Comparison of ENCODE assay signal across 15 mouse cellular contexts in the genomic region with DNA sequence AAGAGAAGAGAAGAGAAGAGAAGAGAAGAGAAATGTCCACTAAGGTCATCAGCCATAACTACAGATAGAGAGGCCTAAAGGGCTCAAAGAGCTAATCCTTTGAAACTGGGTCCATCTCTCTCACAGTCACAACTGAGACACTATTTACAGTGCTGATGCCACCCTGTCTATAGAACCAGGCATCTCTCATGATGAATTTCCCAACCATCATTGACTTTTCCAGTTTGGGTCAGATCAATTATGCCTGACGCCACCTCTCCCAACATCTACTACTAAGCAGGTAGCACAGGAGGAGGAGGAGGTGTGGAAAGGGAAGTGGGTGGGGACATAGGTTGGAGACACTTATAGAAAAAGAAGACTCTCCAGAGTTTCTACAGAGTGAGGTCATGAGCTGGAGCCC. TPM values are rescaled to one million over a fixed set of nuclear protein-coding genes. Genes with fewer than 3 reads are reported as not detected.
DNase-seq lines count a peak whose midpoint lies in the region; ATAC-seq lines count a peak whose summit lies in the region.
"Had no signal": no experiment of that assay in that cellular context is flagged by ENCODE, and none has a peak within 500 bp of the region (broad histone marks: within the 10 kb centered on the region; RNA-seq: fewer than 3 reads in every experiment).

No protein-coding gene starts in this region.

- WGBS in heart, embryonic 15.5 days, result 90% methylated on average over 1 of the region's 1 CpGs
- WGBS in liver, embryonic 11.5 days, result 85% methylated on average over 1 of the region's 1 CpGs
- 67% methylated on average over 1 of the region's 1 CpGs for WGBS in macrophage (ENCODE audit: missing documents)

- no peak overlapping the region for H3K4me2 ChIP-seq in heart, embryonic 15.5 days
- H3K4me2 ChIP-seq in liver, embryonic 11.5 days, result no peak overlapping the region
- H3K4me2 ChIP-seq: embryonic facial prominence, embryonic 12.5 days; liver, embryonic 15.5 days had no signal

- no peak for DNase-seq in heart, postnatal 25 days (ENCODE audit: low spot score)
- DNase-seq in liver, embryonic 11.5 days (ENCODE audit: low spot score), result peak; percentile 8
- no peak for DNase-seq in liver
- DNase-seq in embryo, embryonic 9.5 days (ENCODE audit: extremely low spot score), result no peak
- DNase-seq in embryo, embryonic 11 days, result no peak
- DNase-seq: cerebellum, adult 8-10 months; right cerebral cortex, postnatal 25 days had no signal

- H3K9me3 ChIP-seq in heart, embryonic 15.5 days (replicated peaks), result no peaks in the 10 kb centered on the region
- H3K9me3 ChIP-seq in liver, embryonic 11.5 days (ENCODE audit: control insufficient read depth, low read length), result no peaks in the 10 kb centered on the region
- H3K9me3 ChIP-seq: embryonic facial prominence, embryonic 12.5 days; liver, embryonic 15.5 days; stomach, embryonic 15.5 days had no signal

- no peaks in the 10 kb centered on the region for H3K79me2 ChIP-seq in macrophage (ENCODE audit: inconsistent target)

- no peaks in the 10 kb centered on the region for H3K27me3 ChIP-seq in heart, embryonic 15.5 days
- no peaks in the 10 kb centered on the region for H3K27me3 ChIP-seq in liver, embryonic 11.5 days (replicated peaks; ENCODE audit: control insufficient read depth, insufficient read depth, low read length)
- H3K27me3 ChIP-seq: embryonic facial prominence, embryonic 12.5 days; stomach, embryonic 15.5 days had no signal

- ATAC-seq in heart, embryonic 15.5 days (replicated peaks; ENCODE audit: insufficient number of reproducible peaks, insufficient read depth, low FRiP score, low read depth), result no peak
- no peak for ATAC-seq in liver, embryonic 11.5 days (replicated peaks; ENCODE audit: low FRiP score)
- ATAC-seq: forebrain, embryonic 16.5 days; hindbrain, postnatal 0 days; midbrain, embryonic 16.5 days had no signal

- H3K4me3 ChIP-seq in heart, embryonic 15.5 days, result no peak overlapping the region
- H3K4me3 ChIP-seq in liver, embryonic 11.5 days (ENCODE audit: low read depth, low read length), result no peak overlapping the region
- no peak overlapping the region for H3K4me3 ChIP-seq in macrophage (ENCODE audit: inconsistent target)
- H3K4me3 ChIP-seq: embryonic facial prominence, embryonic 12.5 days; liver, embryonic 15.5 days; stomach, embryonic 15.5 days had no signal

- intact Hi-C loops in heart, postnatal 25 days (cut with DNase I), result loop anchor here (2.0 kb wide), 1 partner anchor 32 kb away; no protein-coding TSS in a partner anchor

- no peak overlapping the region for H3K9ac ChIP-seq in heart, embryonic 15.5 days
- no peak overlapping the region for H3K9ac ChIP-seq in liver, embryonic 11.5 days (ENCODE audit: low read depth, low read length)
- H3K9ac ChIP-seq: embryonic facial prominence, embryonic 12.5 days; liver, embryonic 15.5 days; stomach, embryonic 15.5 days had no signal

- no peaks in the 10 kb centered on the region for H3K36me3 ChIP-seq in heart, embryonic 15.5 days
- no peaks in the 10 kb centered on the region for H3K36me3 ChIP-seq in liver, embryonic 11.5 days (ENCODE audit: control insufficient read depth, insufficient read depth, low read length)
- no peaks in the 10 kb centered on the region for H3K36me3 ChIP-seq in macrophage (ENCODE audit: inconsistent target)
- H3K36me3 ChIP-seq: embryonic facial prominence, embryonic 12.5 days; liver, embryonic 15.5 days; stomach, embryonic 15.5 days had no signal

- H3K27ac ChIP-seq in heart, embryonic 15.5 days, result peak overlapping the region; percentile 73
- H3K27ac ChIP-seq in liver, embryonic 11.5 days (ENCODE audit: low read depth, low read length), result no peak overlapping the region
- peak overlapping the region; percentile 98 for H3K27ac ChIP-seq in macrophage
- H3K27ac ChIP-seq: embryonic facial prominence, embryonic 12.5 days; hindbrain, postnatal 0 days; liver, embryonic 15.5 days had no signal

- H3K4me1 ChIP-seq in heart, embryonic 15.5 days (replicated peaks), result peaks cover 23% of the 10 kb centered on the region
- H3K4me1 ChIP-seq in liver, embryonic 11.5 days (replicated peaks; ENCODE audit: control insufficient read depth, insufficient read depth, low read length), result no peaks in the 10 kb centered on the region

RNA-seq across cellular contexts. Expression of a gene that starts 34.6 kb away (rescaled TPM):
- 23.3 and 30.7 TPM in 2 replicates for polyA plus RNA-seq in heart, embryonic 15.5 days (2015; fragmentation: Nextera tagmentation; extraction: Ambion mirVana)
- 10 to 100 TPM; 13.8 to 15.0 TPM for total RNA-seq in heart, postnatal 25 days (2021)
- polyA plus RNA-seq in liver, embryonic 11.5 days (2014; fragmentation: Nextera tagmentation; extraction: Ambion mirVana), result 59.7 and 65.4 TPM in 2 replicates
- 100 to 1,000 TPM in 19 of 26 experiments, 10 to 100 TPM in 7; 51.9 to 414 (median 129) TPM for total RNA-seq in macrophage (2018; cell fraction: chromatin; rRNA removed)
- 100 to 1,000 TPM in 19 of 26 experiments, 10 to 100 TPM in 7; 63.8 to 293 (median 134) TPM for total RNA-seq in macrophage (2018; cell fraction: cytosol; rRNA removed)
- total RNA-seq in macrophage (2018; cell fraction: nucleus; rRNA removed), result 100 to 1,000 TPM in 23 of 26 experiments, 10 to 100 TPM in 3; 77.3 to 406 (median 214) TPM
- 37.8 to 108 TPM (median 89.9 TPM) in 3 replicates for polyA plus RNA-seq in macrophage (2018)
